Mouse (Mus musculus) intestine, postnatal 0 days (tissue): ENCODE measurements at regions not wholly inside any gene's neighbourhood (a gene's known extent, or its start where the extent isn't known, plus 50 kb on each side); places are given as distances from the start of the nearest gene placed in this dataset.
"Not testable (repeated sequence)": the region's sequence is repeated elsewhere in the genome, so short reads cannot be mapped to it uniquely, and the experiment has no call there.

Source experiments
- ATAC-seq: fragments of 200-750 bp; cut with Nextera tagmentation; 2 replicates; pipeline ENCODE4 v1.8.0; 2017; ENCODE audit warnings: mild to moderate bottlenecking, moderate TSS enrichment, moderate library complexity
- H3K27ac ChIP-seq: fragments of 300-500 bp; sonication (generic); 2 replicates; pipeline ENCODE4 v1.5.1; 2014; ENCODE audit warnings: mild to moderate bottlenecking, low read depth, low read length, moderate library complexity
- H3K27me3 ChIP-seq: fragments of 300-500 bp; sonication (generic); replicated peaks from 2 replicates; pipeline ENCODE4 v1.6.1; 2014; ENCODE audit warnings: low read length, mixed read lengths; ENCODE audit not compliant: control insufficient read depth, insufficient read depth
- H3K36me3 ChIP-seq: fragments of 300-500 bp; sonication (generic); 2 replicates; pipeline ENCODE4 v1.6.1; 2014; ENCODE audit warnings: mild to moderate bottlenecking, moderate library complexity; ENCODE audit not compliant: control insufficient read depth, insufficient read depth
- H3K4me1 ChIP-seq: fragments of 300-500 bp; sonication (generic); replicated peaks from 2 replicates; pipeline ENCODE4 v1.6.1; 2014; ENCODE audit warnings: antibody characterized with exemption, low read length, mixed read lengths; ENCODE audit not compliant: control insufficient read depth, insufficient read depth
- H3K4me2 ChIP-seq: fragments of 300-500 bp; sonication (generic); replicated peaks from 2 replicates; pipeline ENCODE4 v1.6.1; 2014; ENCODE audit warnings: low read depth, mild to moderate bottlenecking, moderate library complexity
- H3K4me3 ChIP-seq: fragments of 300-500 bp; sonication (generic); 2 replicates; pipeline ENCODE4 v1.5.1; 2014; ENCODE audit warnings: low read depth, low read length
- H3K9ac ChIP-seq: fragments of 300-500 bp; sonication (generic); 2 replicates; pipeline ENCODE4 v1.6.1; 2014; ENCODE audit warnings: mild to moderate bottlenecking, low read depth, low read length
- H3K9me3 ChIP-seq: fragments of 300-500 bp; sonication (generic); 2 replicates; pipeline ENCODE4 v1.6.1; 2016; ENCODE audit warnings: mixed run types; ENCODE audit not compliant: control insufficient read depth
- CTCF ChIP-seq: sonication (generic); IDR thresholded peaks from 2 replicates; pipeline ENCODE4 v1.5.1; 2016; ENCODE audit warnings: low read depth, mild to moderate bottlenecking, control low read depth, antibody characterized with exemption, moderate library complexity
- WGBS: fragments of 180-500 bp; shearing (Covaris S2); extraction: QIAGEN DNeasy Blood & Tissue Kit; methylation state at CpG from one replicate; pipeline ENCODE4 v1.1.7; 2014; 5-methylcytosine and 5-hydroxymethylcytosine counted together

DNA sequence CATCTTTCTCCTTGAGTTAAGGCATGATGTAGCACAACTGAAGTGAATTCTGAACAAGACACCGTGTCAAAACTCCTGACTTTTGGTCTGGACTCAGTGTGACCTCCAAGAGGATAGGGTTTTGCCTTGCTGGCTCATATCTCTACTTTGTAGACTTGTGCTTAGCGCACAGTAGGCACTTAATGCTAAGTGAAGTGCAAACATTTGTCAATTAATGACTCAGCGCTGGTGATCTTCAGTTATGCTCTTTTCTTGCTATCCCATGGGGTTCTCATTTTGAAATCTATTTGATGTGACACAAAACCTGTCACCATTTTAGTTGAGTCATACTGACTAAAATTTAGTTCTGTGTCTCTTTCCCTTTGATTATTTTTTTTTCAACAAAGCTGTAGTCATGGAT lies 244.3 kb downstream of the Dhx15 start:
- Histone ChIP-seq H3K4me3 (no peak overlapping the region), H3K27me3 (no peaks in the 10 kb centered on the region), H3K4me1 (no peaks in the 10 kb centered on the region), H3K9me3 (no peaks in the 10 kb centered on the region), H3K36me3 (no peaks in the 10 kb centered on the region), H3K9ac (no peak overlapping the region), H3K27ac (no peak overlapping the region), H3K4me2 (no peak overlapping the region)
- TF ChIP-seq CTCF: no peak
- 93% methylated on average over 3 of the region's 3 CpGs for WGBS
- ATAC-seq: no peak

DNA sequence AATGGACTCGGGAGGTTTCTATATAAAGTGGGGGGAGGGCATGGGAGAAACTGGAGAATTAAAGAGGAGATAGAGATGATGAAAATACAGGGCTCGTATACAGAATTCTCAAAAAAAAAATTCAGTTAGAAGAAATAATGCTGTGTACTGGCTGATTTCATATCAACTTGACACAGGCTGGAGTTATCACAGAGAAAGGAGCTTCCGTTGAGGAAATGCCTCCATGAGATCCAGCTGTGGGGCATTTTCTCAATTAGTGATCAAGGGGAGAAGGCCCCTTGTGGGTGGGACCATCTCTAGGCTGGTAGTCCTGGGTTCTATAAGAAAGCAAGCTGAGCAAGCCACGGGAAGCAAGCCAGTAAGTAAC lies 248.4 kb downstream of the Dhx15 start:
- H3K27ac ChIP-seq, H3K27me3 ChIP-seq, H3K4me2 ChIP-seq, H3K9ac ChIP-seq, ATAC-seq, H3K36me3 ChIP-seq, H3K4me3 ChIP-seq, H3K4me1 ChIP-seq, H3K9me3 ChIP-seq: not testable (repeated sequence)
- 54% methylated on average over 4 of the region's 4 CpGs for WGBS

DNA sequence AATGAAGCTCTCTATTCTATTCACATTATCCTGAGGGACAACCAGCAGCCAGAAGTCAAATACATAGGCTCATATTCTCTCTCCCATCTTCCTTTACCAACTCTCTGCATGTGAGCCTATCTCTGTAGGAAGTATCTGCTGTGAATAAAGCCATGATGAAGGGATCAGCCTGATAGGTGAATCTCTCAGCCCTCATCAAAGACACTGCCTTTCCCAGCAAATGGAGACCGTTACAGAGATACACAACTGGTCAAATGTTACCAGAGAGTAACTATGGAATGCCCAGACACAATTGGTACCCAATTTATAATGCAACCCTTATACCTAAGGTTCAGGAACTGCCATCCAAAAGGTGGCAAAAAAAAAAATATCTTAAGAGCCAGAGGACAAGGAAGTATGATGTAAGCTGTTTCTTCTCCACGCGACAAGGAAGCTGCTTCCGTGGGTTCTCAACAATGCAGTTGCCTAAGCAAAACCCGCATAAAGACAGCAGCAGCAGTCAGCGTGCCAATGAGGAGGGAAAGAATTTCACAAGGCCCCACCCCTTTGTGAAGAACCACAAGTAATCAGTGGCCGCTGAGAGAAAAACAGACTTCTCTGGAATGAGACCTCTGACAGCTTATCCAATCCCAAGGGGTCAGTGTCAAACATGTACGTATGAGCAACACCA lies 248.9 kb downstream of the Dhx15 start:
- Histone ChIP-seq H3K27ac (no peak overlapping the region), H3K4me1 (no peaks in the 10 kb centered on the region), H3K36me3 (no peaks in the 10 kb centered on the region), H3K9ac (no peak overlapping the region), H3K9me3 (no peaks in the 10 kb centered on the region), H3K4me2 (no peak overlapping the region), H3K4me3 (no peak overlapping the region), H3K27me3 (no peaks in the 10 kb centered on the region)
- WGBS: 48% methylated on average over 8 of the region's 8 CpGs
- no peak for ATAC-seq
- TF ChIP-seq CTCF: no peak

DNA sequence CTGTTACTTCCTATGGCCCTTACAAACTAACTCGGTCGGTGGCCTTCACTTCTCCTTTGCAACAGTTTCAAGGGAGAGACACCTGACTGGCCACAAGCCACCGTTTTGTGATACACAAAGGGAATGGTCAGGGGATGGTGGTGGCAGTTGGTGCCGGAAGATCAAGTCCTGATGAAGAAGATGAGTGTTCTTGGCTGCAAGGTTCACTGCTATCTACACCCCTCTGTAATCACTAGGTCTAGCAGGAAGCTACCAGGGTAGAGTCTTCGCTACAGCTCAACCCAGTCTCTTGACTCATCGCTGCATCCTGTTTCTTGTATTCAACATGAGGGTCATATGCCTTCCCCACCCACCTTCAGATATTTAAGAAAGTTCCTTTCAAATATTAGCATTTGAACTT lies 251.5 kb downstream of the Dhx15 start:
- Histone ChIP-seq H3K4me3 (no peak overlapping the region), H3K4me1 (no peaks in the 10 kb centered on the region), H3K36me3 (no peaks in the 10 kb centered on the region), H3K9ac (no peak overlapping the region), H3K27ac (no peak overlapping the region), H3K27me3 (no peaks in the 10 kb centered on the region), H3K4me2 (no peak overlapping the region), H3K9me3 (no peaks in the 10 kb centered on the region)
- no peak for TF ChIP-seq CTCF
- 91% methylated on average over 6 of the region's 6 CpGs for WGBS
- ATAC-seq: no peak

DNA sequence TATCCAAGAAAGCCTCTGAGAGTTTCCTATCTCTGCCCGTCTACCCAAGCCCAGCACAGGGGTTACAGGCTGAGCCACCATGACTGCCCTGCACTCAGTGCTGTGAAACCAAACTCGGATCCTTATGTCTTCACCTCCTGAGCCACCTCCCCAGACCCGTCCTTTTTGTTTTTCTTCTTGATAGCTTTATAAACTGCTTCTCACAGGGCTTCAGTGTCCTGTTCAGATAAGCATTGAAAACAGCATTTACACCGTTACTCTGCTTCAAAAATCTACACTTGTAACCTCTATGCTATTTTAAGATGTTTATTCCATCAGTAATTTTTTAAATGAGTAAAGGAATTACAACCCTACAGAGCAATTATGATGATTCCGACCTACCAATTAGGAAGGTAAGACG lies 253.0 kb downstream of the Dhx15 start:
- Histone ChIP-seq H3K4me1 (no peaks in the 10 kb centered on the region), H3K36me3 (no peaks in the 10 kb centered on the region), H3K27ac (no peak overlapping the region), H3K27me3 (no peaks in the 10 kb centered on the region), H3K4me2 (no peak overlapping the region), H3K4me3 (no peak overlapping the region), H3K9ac (no peak overlapping the region), H3K9me3 (no peaks in the 10 kb centered on the region)
- ATAC-seq: no peak
- no peak for TF ChIP-seq CTCF
- 85% methylated on average over 6 of the region's 6 CpGs for WGBS

DNA sequence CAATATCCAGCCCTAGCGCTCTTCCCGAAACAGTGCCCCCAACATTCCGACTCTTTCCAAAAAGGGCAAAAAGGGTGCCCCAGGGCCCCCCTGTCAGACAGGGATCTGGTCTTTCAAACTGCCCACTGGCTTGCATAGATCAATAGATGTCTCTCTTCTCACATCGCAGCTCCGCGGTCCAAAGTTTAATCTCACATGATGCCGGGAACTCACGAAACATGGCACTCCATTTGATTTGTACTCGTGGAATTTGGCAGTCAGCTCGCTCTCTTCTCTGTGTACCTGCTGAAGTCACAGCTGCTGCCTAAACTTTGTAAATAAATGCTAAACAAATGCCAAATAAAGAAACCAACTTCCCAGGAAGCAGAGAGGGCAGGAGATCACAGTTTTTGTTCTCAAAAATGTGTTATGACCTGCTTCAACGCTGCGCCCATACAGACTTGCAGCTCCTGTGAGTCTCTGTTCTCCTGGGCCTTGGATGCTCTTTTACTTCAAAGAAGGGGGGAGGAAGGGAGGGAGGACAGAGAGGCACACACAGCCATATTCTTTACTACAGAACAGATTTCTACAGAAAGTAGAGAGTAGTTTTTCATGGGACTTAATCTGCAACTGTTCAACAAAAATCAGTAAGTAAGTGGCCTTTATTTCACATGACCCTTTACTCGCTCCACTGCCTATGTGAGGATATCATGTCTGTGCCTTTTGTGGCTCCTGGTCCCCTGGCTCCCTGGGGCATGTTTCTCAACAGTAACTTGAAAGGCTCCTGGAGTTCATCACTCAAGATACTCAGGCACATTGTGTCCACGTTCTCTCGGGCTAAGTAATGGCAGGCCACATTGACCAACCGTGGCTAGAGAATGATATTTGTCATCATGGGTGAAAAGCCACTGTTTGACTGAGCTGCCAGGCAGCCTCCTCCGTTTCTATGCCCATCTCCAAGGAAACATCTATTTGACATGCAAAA lies 254.6 kb downstream of the Dhx15 start:
- ATAC-seq: no peak
- no peaks in the 10 kb centered on the region for H3K9me3 ChIP-seq
- H3K4me3 ChIP-seq: no peak overlapping the region
- H3K4me2 ChIP-seq: no peak overlapping the region
- WGBS: 76% methylated on average over 17 of the region's 17 CpGs
- TF ChIP-seq CTCF: no peak
- H3K9ac ChIP-seq: no peak overlapping the region
- H3K27me3 ChIP-seq: no peaks in the 10 kb centered on the region
- no peaks in the 10 kb centered on the region for H3K36me3 ChIP-seq
- H3K27ac ChIP-seq: no peak overlapping the region
- H3K4me1 ChIP-seq: no peaks in the 10 kb centered on the region
